Mouse (Mus musculus) CH12.LX (cell line): ENCODE data around the gene Mgp.

Experiments
- CTCF ChIP-seq, 2 experiments: IDR thresholded peaks in 1 of 2; conservative IDR thresholded peaks in 1 of 2; 2 replicates each; pipeline ENCODE4 v1.5.1; 2011 to 2012; ENCODE audit warnings: low read depth in 2 of 2, low read length in 2 of 2, improper control_type of control experiment in 1 of 2, inconsistent platforms in 1 of 2, mild to moderate bottlenecking in 1 of 2, moderate library complexity in 1 of 2
- GABPA ChIP-seq: IDR thresholded peaks from 2 replicates; pipeline ENCODE4 v1.6.1; 2012; ENCODE audit warnings: low read depth, low read length, improper control_type of control experiment, inconsistent platforms; ENCODE audit not compliant: insufficient replicate concordance
- NRF1 ChIP-seq: IDR thresholded peaks from 2 replicates; pipeline ENCODE4 v1.6.1; 2014; ENCODE audit warnings: low read depth, mild to moderate bottlenecking, inconsistent platforms, low read length, improper control_type of control experiment, moderate library complexity

GRCm38 (mm10) chr6:136850267-136850666, 25.4 kb downstream of the Mgp start:
- no peak for TF ChIP-seq CTCF (conservative IDR thresholded peaks at IDR 0.05 in 1 of 2, IDR thresholded peaks at IDR 0.05 in 1 of 2; ENCODE audit: low read depth in 2 of 2, low read length in 2 of 2)
- TF ChIP-seq GABPA = no peak
- no peak for TF ChIP-seq NRF1
